Mouse (Mus musculus) heart, postnatal 36 days (tissue): ENCODE data around the gene Il20ra. TPM values are rescaled to one million over a fixed set of nuclear protein-coding genes. Genes with fewer than 3 reads are reported as not detected.

Source experiments
- DNase-seq, 2 experiments: peaks; one replicate each; pipeline ENCODE4 v3.0.0; 2021 to 2022
- intact Hi-C: fragments of 180-260 bp; cut with DNase I; formaldehyde crosslinking; loops from one replicate; pipeline ENCODE4 v1.15.1; 2025
- total RNA-seq, 2 experiments: library from RNA; stranded (reverse); gene quantifications; 2 replicates each; pipeline ENCODE4 v1.2.3; 2021

Il20ra gene
- total RNA-seq, 2 experiments from 2014 or later: not detected

DNA sequence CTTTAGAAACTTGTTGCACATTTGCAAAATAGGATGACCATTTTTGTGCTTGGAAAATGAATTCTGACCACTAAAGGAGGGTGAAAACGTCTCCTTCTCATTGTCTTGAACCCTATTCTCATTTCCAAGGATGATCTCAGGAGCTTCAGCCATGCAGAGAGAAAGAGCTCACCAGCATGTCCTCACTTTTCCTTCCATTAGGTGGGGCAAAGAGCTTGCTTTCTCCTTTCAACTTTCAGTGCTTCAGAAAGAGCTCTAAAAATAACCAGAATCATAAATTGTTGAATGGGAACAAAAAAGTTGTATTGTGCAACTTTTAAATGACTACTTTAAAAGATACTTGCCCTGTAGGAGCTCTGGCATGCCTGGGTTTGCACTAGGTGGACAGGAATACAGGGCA is 33.3 kb downstream of the Il20ra start:
- no peak for DNase-seq
- intact Hi-C loops: no loop called here

DNA sequence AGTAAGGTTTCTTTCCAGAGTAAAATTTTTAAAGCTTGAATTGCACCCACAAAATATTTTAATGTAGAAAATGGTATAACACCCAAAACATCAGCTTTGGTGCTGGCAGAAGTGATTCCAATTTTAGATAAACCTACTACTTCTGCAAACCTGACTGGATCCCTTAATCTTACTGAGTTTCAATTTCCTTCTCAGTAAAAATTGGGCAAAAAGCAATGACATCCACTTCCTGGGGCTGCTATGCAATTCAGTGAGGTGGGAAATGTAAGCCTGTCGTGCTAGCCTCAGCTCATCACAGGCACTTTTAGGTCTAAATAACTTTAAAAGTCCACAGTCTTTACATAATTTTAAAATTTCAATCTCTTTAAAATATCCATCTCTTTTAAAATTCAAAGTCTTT is 33.8 kb downstream of the Il20ra start:
- intact Hi-C loops: no loop called here

DNA sequence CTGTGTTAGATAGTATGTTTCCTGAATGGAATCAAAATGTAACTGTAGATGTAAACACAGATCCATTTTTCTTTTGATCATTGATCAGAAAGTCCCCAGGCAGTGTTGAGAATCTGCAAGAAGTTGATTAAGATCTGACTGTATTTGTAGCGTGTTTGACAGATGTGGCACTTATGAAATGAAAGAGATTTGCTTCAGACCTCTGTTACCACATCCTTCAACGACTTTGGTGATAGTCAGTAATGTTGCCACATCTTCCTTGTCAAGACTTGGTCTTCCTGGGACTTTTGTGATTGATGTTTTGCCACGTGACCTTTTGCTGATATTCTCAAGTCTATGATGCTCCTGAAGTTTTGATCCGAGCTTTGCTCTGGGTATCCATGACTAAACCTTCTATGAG is 35.3 kb downstream of the Il20ra start:
- intact Hi-C loops: no loop called here
- no peak for DNase-seq

More for the DNA sequence above, 33.8 kb downstream of the Il20ra start:
- DNase-seq: no peak

DNA sequence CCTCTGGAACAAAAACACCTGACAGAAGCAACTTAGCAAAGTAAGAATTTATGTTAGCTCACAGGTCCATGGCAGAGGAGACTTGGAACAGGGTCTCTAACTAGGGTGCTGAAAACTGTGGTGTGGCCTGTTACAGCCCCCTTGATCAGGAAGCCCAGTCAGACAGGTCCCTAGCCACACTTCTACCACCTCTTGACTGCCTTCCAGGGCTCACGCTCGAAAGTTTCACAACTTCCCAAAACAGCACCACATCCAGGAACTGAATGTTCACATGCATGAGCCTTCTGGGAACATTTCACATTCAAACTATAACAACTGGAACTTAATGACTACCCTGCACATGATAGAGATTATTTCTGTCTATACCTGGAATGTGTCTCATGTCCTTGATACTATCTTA is 53.1 kb downstream of the Il20ra start:
- intact Hi-C loops: no loop called here
- DNase-seq: no peak

DNA sequence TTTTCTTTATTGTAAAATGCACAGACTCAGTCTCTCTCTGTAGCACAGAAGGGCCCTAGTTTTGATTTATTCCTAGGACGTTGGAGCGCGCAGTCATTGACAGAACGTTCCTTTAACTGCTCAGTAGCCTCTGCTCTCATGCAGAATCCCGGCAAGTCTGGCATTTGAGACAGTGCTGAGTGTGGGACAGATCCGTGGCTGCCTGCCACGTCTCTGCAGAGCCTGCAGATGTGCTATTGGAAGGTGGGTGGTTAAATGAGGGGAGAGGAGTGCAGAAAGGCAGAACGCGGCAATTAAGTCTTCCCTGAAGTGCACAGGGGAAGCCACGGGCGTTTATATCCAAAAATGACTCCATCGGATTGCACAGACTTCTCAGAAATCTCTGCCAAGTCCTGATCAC is 66.7 kb downstream of the Il20ra start:
- intact Hi-C loops: no loop called here
- DNase-seq: no peak

DNA sequence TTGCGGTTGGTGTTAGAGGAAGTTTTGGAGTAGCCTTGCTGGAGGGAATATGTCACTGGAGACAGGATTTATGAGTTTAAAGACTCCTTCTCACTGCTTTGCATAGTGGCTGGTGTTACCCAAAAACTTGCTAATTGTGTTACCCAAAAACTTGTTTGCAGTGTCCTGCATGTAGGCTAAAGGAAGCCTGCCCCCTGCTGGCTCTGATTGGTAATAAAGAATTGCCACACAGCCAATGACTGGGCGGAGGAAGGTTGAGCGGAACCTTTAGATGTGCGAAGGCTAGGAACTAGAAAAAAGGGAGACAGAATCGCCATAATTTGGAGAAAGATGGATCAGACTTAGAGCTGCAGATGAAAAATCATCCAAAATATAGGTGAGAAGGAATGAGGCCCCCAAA is 69.0 kb downstream of the Il20ra start:
- DNase-seq: peak; percentile 18 to 50
- intact Hi-C loops: no loop called here

DNA sequence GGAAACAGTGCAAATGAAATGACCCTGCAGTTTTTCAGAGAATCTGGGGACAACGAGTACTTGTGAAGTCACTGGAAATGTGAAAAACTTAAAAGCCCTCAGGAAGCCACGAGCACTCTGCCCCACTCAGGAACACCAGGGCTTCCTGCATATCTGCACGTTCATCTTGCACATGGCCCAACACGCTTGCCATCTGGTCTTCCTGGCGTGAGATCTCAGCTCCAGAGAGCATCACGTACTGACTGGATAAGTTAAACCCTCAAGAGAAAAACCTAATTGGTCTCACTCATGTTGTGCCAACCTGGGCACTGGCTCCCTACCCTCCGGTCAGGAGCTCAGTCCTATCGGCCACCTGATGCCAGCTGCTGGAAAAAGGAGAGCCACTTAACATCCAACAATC is 82.6 kb downstream of the Il20ra start:
- DNase-seq: no peak
- intact Hi-C loops: no loop called here

DNA sequence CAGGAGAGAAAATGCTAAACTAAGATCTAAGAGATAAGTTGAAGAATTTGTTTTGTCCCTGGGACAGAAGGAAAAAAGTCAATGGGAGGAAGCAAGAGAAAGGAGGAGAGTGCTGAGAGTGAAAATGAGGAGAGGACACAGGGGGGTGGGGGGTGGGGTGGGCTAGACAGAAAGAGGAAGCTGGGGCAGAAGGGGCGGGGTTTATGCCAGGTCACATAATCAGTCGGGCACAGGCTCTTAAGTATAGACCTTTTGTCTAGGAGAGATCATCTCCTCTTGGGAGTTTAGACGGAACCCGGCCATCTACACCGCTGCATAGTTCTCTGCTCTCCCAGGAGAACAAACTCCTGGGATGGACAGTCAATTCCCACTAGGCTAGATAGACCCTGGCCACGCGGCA is 90.6 kb downstream of the Il20ra start:
- intact Hi-C loops: no loop called here

DNA sequence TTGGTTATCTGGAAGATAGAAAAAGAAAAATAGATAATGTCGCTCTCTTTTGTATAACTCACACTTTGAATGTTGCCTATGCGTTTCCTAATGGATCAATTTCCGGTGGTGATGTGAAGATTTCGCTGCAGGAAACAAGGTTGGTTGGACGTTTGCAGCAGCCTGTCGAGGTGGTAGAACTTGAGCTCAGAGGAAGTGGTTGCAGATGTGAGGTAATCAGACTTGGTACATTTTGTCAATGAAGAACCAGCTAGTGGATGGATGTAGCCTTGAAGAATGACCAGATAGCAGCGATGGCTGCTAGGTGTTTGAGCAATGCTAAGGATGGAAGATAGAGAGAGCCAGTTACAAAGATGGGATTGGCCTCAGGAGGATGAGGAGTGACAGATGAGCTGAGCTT is 92.4 kb downstream of the Il20ra start:
- intact Hi-C loops: no loop called here
- DNase-seq: no peak

More for the DNA sequence above, 90.6 kb downstream of the Il20ra start:
- DNase-seq: no peak

Other genes starting within 250 kb of the Il20ra start
- 10 to 100 TPM; 49.5 to 58.9 TPM for gene Ifngr1, start 120.6 kb upstream of the Il20ra start, total RNA-seq
- not detected for gene Il22ra2, start 90.6 kb upstream of the Il20ra start, total RNA-seq
- gene Slc35d3, start 138.9 kb downstream of the Il20ra start, total RNA-seq: not detected
- 10 to 100 TPM; 27.4 to 35.1 TPM for gene Pex7, start 195.1 kb downstream of the Il20ra start, total RNA-seq
- gene Map3k5, start 221.9 kb downstream of the Il20ra start, total RNA-seq: 10 to 100 TPM; 43.4 to 43.5 TPM